Mouse (Mus musculus): ENCODE measurements around the gene Cdkn3.

DNA sequence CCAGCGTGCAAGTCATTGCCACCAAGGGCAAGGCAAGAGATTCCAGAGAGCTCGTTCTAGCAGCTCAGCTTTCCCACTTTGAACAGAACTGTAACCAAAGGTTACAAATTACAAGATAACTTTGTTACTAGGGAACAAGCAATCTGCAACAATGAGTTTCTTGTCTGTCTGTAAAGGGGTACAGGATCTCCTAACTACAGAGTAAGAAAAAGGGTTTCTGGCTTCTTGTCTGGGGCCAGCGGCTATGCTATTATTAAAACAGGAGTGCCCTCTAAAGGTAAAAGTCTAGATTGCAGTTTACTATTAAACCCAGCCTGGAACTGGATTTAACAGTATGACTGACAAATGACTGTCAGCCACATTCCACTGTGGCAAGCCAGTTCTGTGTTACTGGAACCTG lies 36.5 kb upstream of the Cdkn3 start:
- TF ChIP-seq POLR2A (IDR thresholded peaks at IDR 0.05; ENCODE audit: extremely low read depth, insufficient read depth, low read length) (no peak), CTCF (IDR thresholded peaks at IDR 0.05; ENCODE audit: low read depth, low read length) (peak; percentile 29; the same call in 1 of the 2 replicates)
